Mouse (Mus musculus) CH12.LX (cell line): ENCODE results near the gene Adra1b.
A peak's percentile ranks its signal among the peaks of the same experiment; 100 is the strongest.

Source experiments
- CHD2 ChIP-seq: IDR thresholded peaks from 2 replicates; pipeline ENCODE4 v1.6.1; 2011; ENCODE audit warnings: low read length, improper control_type of control experiment
- CTCF ChIP-seq, 2 experiments: IDR thresholded peaks in 1 of 2; conservative IDR thresholded peaks in 1 of 2; 2 replicates each; pipeline ENCODE4 v1.5.1; 2011 to 2012; ENCODE audit warnings: low read depth in 2 of 2, low read length in 2 of 2, improper control_type of control experiment in 1 of 2, inconsistent platforms in 1 of 2, mild to moderate bottlenecking in 1 of 2, moderate library complexity in 1 of 2
- EP300 ChIP-seq: IDR thresholded peaks from 2 replicates; pipeline ENCODE4 v1.6.1; 2011; ENCODE audit warnings: low read length, improper control_type of control experiment
- KAT2A ChIP-seq: IDR thresholded peaks from 2 replicates; pipeline ENCODE4 v1.6.1; 2012; ENCODE audit warnings: low read length, improper control_type of control experiment, inconsistent platforms; ENCODE audit not compliant: insufficient replicate concordance
- MXI1 ChIP-seq: IDR thresholded peaks from 2 replicates; pipeline ENCODE4 v1.6.1; 2011; ENCODE audit warnings: mild to moderate bottlenecking, low read depth, low read length, improper control_type of control experiment
- POLR2A ChIP-seq: IDR thresholded peaks from 2 replicates; pipeline ENCODE4 v1.6.1; 2011; ENCODE audit warnings: low read depth, mild to moderate bottlenecking, improper control_type of control experiment, low read length
- RCOR1 ChIP-seq: conservative IDR thresholded peaks from 2 replicates; pipeline ENCODE4 v1.6.1; 2012; ENCODE audit warnings: low read depth, mild to moderate bottlenecking, inconsistent platforms, low read length, improper control_type of control experiment
- TBP ChIP-seq: conservative IDR thresholded peaks from 2 replicates; pipeline ENCODE4 v1.6.1; 2011; ENCODE audit warnings: low read depth, low read length, improper control_type of control experiment
- TCF12 ChIP-seq: IDR thresholded peaks from 2 replicates; pipeline ENCODE4 v1.6.1; 2014; ENCODE audit warnings: low read depth, mild to moderate bottlenecking, inconsistent platforms, low read length, improper control_type of control experiment
- USF1 ChIP-seq: IDR thresholded peaks from 2 replicates; pipeline ENCODE4 v1.6.1; 2014; ENCODE audit warnings: low read depth, mild to moderate bottlenecking, inconsistent platforms, low read length, improper control_type of control experiment
- ZC3H11A ChIP-seq: IDR thresholded peaks from 2 replicates; pipeline ENCODE4 v1.6.1; 2012; ENCODE audit warnings: low read depth, mild to moderate bottlenecking, inconsistent platforms, low read length, improper control_type of control experiment

GRCm38 (mm10) chr11:43783772-43784171 lies 117.2 kb downstream of the Adra1b start:
- no peak for TF ChIP-seq MXI1
- TF ChIP-seq CHD2: no peak
- TF ChIP-seq POLR2A: no peak
- TF ChIP-seq KAT2A: no peak
- TF ChIP-seq RCOR1: no peak
- peak; percentile 88 to 96 for TF ChIP-seq CTCF (conservative IDR thresholded peaks at IDR 0.05 in 1 of 2, IDR thresholded peaks at IDR 0.05 in 1 of 2; ENCODE audit: low read depth in 2 of 2, low read length in 2 of 2)
- no peak for TF ChIP-seq TBP
- TF ChIP-seq EP300: no peak
- no peak for TF ChIP-seq USF1
- no peak; the same call in 1 of the 2 replicates for TF ChIP-seq ZC3H11A
- no peak for TF ChIP-seq TCF12
